8 mouse cellular contexts compared by ENCODE assay signal in the genomic region with DNA sequence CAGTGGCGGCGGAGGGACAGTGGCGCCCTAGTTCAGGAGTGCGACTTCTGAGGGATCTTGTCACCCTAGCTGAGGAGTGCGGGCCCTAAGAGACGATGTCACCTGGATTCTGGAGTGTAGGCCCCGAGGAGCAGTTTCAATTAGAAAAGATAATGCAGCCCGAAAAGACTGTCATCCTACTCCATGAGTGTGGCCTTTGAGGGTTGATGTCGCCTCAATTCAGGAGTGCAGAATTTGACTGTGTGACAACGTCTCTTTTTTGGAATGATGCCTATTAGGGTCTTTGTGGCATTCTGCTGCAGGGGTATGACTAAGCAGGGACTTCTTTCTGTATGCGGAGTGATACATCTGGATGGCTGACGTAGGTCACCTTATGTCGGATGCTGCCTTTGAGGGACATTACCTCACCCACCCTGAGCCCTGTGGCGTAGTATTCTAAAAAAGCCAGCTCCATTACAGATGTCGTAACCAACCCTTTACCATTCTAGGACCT. TPM values are rescaled to one million over a fixed set of nuclear protein-coding genes. Genes with fewer than 3 reads are reported as not detected.
DNase-seq lines count a peak whose midpoint lies in the region; ATAC-seq lines count a peak whose summit lies in the region.

No protein-coding gene starts in this region.

- peak overlapping the region; percentile 89 for H3K9ac ChIP-seq in heart, embryonic 12.5 days
- peak overlapping the region; percentile 67 for H3K9ac ChIP-seq in hindbrain, embryonic 12.5 days
- peak overlapping the region; percentile 76 for H3K9ac ChIP-seq in midbrain, embryonic 12.5 days (replicated peaks)

- DNase-seq in heart, postnatal 25 days (ENCODE audit: low spot score) = no peak
- DNase-seq in adrenal gland, adult 8-10 months = peak; percentile 15
- no peak for DNase-seq in limb, embryonic 10.5 days (ENCODE audit: low spot score)
- DNase-seq in telencephalon, adult 2 months (ENCODE audit: low read depth, low spot score) = peak; percentile 88

- ATAC-seq in heart, embryonic 12.5 days (ENCODE audit: insufficient number of reproducible peaks, low FRiP score) = peak; percentile 79
- ATAC-seq in erythroblast, adult 5-6 weeks (replicated peaks; ENCODE audit: low FRiP score, poor library complexity, severe bottlenecking) = peak; percentile 67
- peak; percentile 75 for ATAC-seq in hindbrain, embryonic 12.5 days (ENCODE audit: low FRiP score)
- peak; percentile 79 for ATAC-seq in midbrain, embryonic 12.5 days (ENCODE audit: low FRiP score, low read depth)

- peak overlapping the region; percentile 77 for H3K4me2 ChIP-seq in heart, embryonic 12.5 days
- peak overlapping the region; percentile 72 for H3K4me2 ChIP-seq in hindbrain, embryonic 12.5 days (replicated peaks)
- peak overlapping the region; percentile 77 for H3K4me2 ChIP-seq in midbrain, embryonic 12.5 days (replicated peaks)

- H3K27ac ChIP-seq in heart, embryonic 12.5 days (ENCODE audit: poor library complexity, severe bottlenecking) = peak overlapping the region; percentile 96
- peak overlapping the region; percentile 88 for H3K27ac ChIP-seq in hindbrain, embryonic 12.5 days
- peak overlapping the region; percentile 89 for H3K27ac ChIP-seq in limb, embryonic 10.5 days
- peak overlapping the region; percentile 92 for H3K27ac ChIP-seq in midbrain, embryonic 12.5 days (replicated peaks)

- H3K27me3 ChIP-seq in heart, embryonic 12.5 days (replicated peaks) = no peaks in the 10 kb centered on the region
- no peaks in the 10 kb centered on the region for H3K27me3 ChIP-seq in hindbrain, embryonic 12.5 days
- no peaks in the 10 kb centered on the region for H3K27me3 ChIP-seq in limb, embryonic 10.5 days (ENCODE audit: low read depth, poor library complexity, severe bottlenecking)
- no peaks in the 10 kb centered on the region for H3K27me3 ChIP-seq in midbrain, embryonic 12.5 days

- peaks cover 21% of the 10 kb centered on the region for H3K4me1 ChIP-seq in heart, embryonic 12.5 days (replicated peaks)
- peaks cover 20% of the 10 kb centered on the region for H3K4me1 ChIP-seq in hindbrain, embryonic 12.5 days
- H3K4me1 ChIP-seq in limb, embryonic 10.5 days = peaks cover 15% of the 10 kb centered on the region
- H3K4me1 ChIP-seq in midbrain, embryonic 12.5 days = peaks cover 17% of the 10 kb centered on the region

- peaks cover 33% of the 10 kb centered on the region for H3K36me3 ChIP-seq in heart, embryonic 12.5 days
- H3K36me3 ChIP-seq in hindbrain, embryonic 12.5 days = peaks cover 35% of the 10 kb centered on the region
- peaks cover 41% of the 10 kb centered on the region for H3K36me3 ChIP-seq in limb, embryonic 10.5 days
- H3K36me3 ChIP-seq in midbrain, embryonic 12.5 days = peaks cover 32% of the 10 kb centered on the region

- H3K9me3 ChIP-seq in heart, embryonic 12.5 days (replicated peaks) = no peaks in the 10 kb centered on the region
- H3K9me3 ChIP-seq in hindbrain, embryonic 12.5 days (replicated peaks) = no peaks in the 10 kb centered on the region
- H3K9me3 ChIP-seq in limb, embryonic 10.5 days (replicated peaks) = no peaks in the 10 kb centered on the region
- H3K9me3 ChIP-seq in midbrain, embryonic 12.5 days = no peaks in the 10 kb centered on the region

- peak overlapping the region; percentile 81 for H3K4me3 ChIP-seq in heart, embryonic 12.5 days
- peak overlapping the region; percentile 74 for H3K4me3 ChIP-seq in hindbrain, embryonic 12.5 days
- H3K4me3 ChIP-seq in limb, embryonic 10.5 days = peak overlapping the region; percentile 84
- peak overlapping the region; percentile 80 for H3K4me3 ChIP-seq in midbrain, embryonic 12.5 days

- intact Hi-C loops in heart, postnatal 25 days (cut with DNase I) = no loop called here

- WGBS in heart, embryonic 12.5 days = 2% methylated on average over 15 of the region's 15 CpGs
- 2% methylated on average over 15 of the region's 15 CpGs for WGBS in hindbrain, embryonic 12.5 days
- 3% methylated on average over 15 of the region's 15 CpGs for WGBS in limb, embryonic 10.5 days
- WGBS in midbrain, embryonic 12.5 days = under 1% methylated on average over 15 of the region's 15 CpGs

RNA-seq across cellular contexts. Expression of gene Zwint, which starts 0.4 kb away (rescaled TPM):
- polyA plus RNA-seq in heart, embryonic 12.5 days (2016; fragmentation: Nextera tagmentation; extraction: Ambion mirVana) = 302 and 304 TPM in 2 replicates
- 10 to 100 TPM; 39.9 to 44.1 TPM for total RNA-seq in heart, postnatal 25 days (2021)
- total RNA-seq in adrenal gland, adult 8-10 months (2022) = 100 to 1,000 TPM; 155 to 185 (median 166) TPM
- total RNA-seq in erythroblast, adult 5-6 weeks (2015; ENCODE audit: low replicate concordance) = 61.3 and 73.1 TPM in 2 replicates
- 135 and 183 TPM in 2 replicates for total RNA-seq in erythroblast, adult 5-6 weeks (2017; ENCODE audit: low replicate concordance)
- polyA plus RNA-seq in hindbrain, embryonic 12.5 days (2016; fragmentation: Nextera tagmentation; extraction: Ambion mirVana) = 418 and 421 TPM in 2 replicates
- polyA plus RNA-seq in limb, embryonic 10.5 days (2016; fragmentation: Nextera tagmentation; extraction: Ambion mirVana) = 340 and 341 TPM in 2 replicates
- 411 and 427 TPM in 2 replicates for polyA plus RNA-seq in midbrain, embryonic 12.5 days (2016; fragmentation: Nextera tagmentation; extraction: Ambion mirVana)

Comparison
In these comparisons a context has a peak if more than half of its experiments do, and no peak if none do; other contexts are left out.
1. DNase-seq: peak in adrenal gland, adult 8-10 months (single experiment) and telencephalon, adult 2 months (single experiment); none in heart, postnatal 25 days (single experiment) and limb, embryonic 10.5 days (single experiment).
2. Peak in every context shown above with its lines, with median percentiles within 50 percentile points of each other: ATAC-seq, H3K27ac ChIP-seq, H3K4me2 ChIP-seq, H3K4me3 ChIP-seq and H3K9ac ChIP-seq.